Mouse (Mus musculus) layer of hippocampus, adult 11-12 months (tissue): ENCODE data around the gene AU040320.

ENCODE experiments used
- DNase-seq: peaks from one replicate; pipeline ENCODE4 v3.0.0; 2022; ENCODE audit warnings: low spot score

The AU040320 gene

GRCm38 (mm10) chr4:126860268-126860986 lies 107.1 kb downstream of the AU040320 start:
- DNase-seq, result no peak

GRCm38 (mm10) chr4:126861514-126862266 lies 108.3 kb downstream of the AU040320 start:
- no peak for DNase-seq

- no peak for DNase-seq
Observed at GRCm38 (mm10) chr4:126868699-126869098, 115.4 kb downstream of the AU040320 start.

GRCm38 (mm10) chr4:126872717-126873116 lies 119.4 kb downstream of the AU040320 start:
- no peak for DNase-seq

GRCm38 (mm10) chr4:126879560-126880275 lies 126.4 kb downstream of the AU040320 start:
- no peak for DNase-seq

- DNase-seq, result no peak
Observed at GRCm38 (mm10) chr4:126883602-126884001, 130.3 kb downstream of the AU040320 start.

- DNase-seq, result no peak
Observed at GRCm38 (mm10) chr4:126885953-126886352, 132.6 kb downstream of the AU040320 start.

- DNase-seq, result no peak
Observed at GRCm38 (mm10) chr4:126889879-126890278, 136.5 kb downstream of the AU040320 start.
